Mouse (Mus musculus) gastrocnemius, postnatal 36 days (tissue): ENCODE results near the gene Adat3. TPM values are rescaled to one million over a fixed set of nuclear protein-coding genes. Genes with fewer than 3 reads are reported as not detected.
"Not testable (repeated sequence)": the region's sequence is repeated elsewhere in the genome, so short reads cannot be mapped to it uniquely, and the experiment has no call there.

Experiments
- DNase-seq, 2 experiments: peaks; one replicate each; pipeline ENCODE4 v3.0.0; 2022
- intact Hi-C: fragments of 180-260 bp; cut with DNase I; formaldehyde crosslinking; loops from one replicate; pipeline ENCODE4 v1.15.1; 2025
- microRNA-seq, 2 experiments: library from miRNA; unstranded; fragments of <30 nt; microRNA quantifications; one replicate each; pipeline ENCODE4 v1.2.0; 2021
- total RNA-seq, 2 experiments: library from RNA; stranded (reverse); gene quantifications; 2 replicates each; pipeline ENCODE4 v1.2.3; 2021

Gene Adat3
- total RNA-seq, 2 experiments from 2014 or later: 0.52 to 0.99 TPM

- intact Hi-C loops: no loop called here
- no peak for DNase-seq
Observed at GRCm38 (mm10) chr10:80628925-80629324, 26.2 kb downstream of the Adat3 start.

DNA sequence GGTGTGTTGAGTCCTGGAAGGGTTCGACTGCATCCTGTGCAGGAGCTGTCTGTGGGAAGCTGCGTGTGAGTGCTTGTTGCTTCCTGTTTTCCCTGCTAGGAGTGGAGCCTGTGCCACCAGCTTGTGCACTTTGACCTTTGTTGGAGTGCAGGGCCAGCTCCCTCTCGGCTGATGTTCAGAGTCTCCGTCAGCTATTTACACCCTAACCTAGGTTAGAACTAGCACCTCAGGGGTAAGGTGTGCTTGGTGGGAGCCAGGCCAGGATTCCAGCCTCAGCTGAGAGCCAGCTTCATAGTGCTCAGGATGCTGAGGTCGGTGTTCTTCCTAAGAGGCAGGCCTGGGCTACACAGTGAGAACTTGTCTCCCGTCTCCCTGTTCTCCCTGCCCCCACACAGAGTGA lies 32.7 kb downstream of the Adat3 start:
- intact Hi-C loops: no loop called here

DNA sequence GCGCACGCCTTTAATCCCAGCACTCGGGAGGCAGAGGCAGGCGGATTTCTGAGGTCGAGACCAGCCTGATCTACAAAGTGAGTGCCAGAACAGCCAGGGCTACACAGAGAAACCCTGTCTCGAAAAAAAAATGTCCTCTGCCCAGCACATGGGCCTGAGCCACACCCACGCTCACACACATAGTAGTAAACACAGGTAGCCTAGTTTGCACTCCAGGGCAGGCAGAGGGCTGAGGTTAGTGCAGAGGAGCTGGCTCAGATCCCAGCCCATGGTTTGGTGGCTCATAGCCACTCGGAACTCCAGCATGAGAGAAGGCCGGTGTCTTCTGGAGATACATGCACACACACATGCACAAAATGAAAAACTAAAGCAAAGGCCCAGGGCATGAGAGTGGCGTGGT lies 44.3 kb downstream of the Adat3 start:
- no peak for DNase-seq
- intact Hi-C loops: no loop called here

More for the DNA sequence above, 32.7 kb downstream of the Adat3 start:
- no peak for DNase-seq

DNA sequence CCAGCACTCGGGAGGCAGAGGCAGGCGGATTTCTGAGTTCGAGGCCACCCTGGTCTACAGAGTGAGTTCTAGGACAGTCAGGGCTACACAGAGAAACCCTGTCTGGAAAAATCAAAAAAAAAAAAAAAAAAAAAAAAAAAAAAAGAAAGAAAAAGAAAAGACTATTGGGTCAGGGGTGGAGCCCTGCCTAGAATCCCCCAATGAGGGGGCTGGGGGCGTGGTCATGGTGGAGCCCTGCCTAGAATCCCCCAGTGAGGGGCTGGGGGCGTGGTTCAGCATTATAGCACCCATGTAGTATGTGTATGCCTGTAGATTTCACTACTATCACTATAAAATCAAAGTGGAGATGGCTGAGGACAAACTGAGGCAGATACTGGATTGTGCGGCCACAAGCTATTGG lies 47.2 kb downstream of the Adat3 start:
- DNase-seq, intact Hi-C loops: not testable (repeated sequence)

DNA sequence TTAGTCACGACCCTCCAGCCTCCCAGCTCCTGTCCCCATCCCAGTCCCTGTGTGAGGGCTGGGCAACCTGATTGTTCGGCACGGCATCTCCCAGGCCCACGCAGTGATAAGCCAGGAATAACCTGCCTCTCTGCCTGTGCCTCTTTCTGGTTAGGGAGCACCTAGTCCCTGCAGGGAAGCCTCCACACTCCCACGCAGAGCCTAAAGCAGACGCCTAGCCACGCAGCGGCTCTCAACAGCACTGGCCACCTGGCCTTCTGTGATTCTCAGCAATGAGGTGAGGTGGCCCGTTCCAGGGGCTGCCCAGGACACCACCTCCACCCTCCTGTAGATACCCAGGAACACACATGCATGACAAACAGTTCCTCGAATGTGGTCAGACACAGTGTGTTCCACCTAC lies 47.7 kb downstream of the Adat3 start:
- no peak for DNase-seq
- intact Hi-C loops: no loop called here

- no peak for DNase-seq
- intact Hi-C loops: no loop called here
Observed at GRCm38 (mm10) chr10:80653156-80653720, 50.6 kb downstream of the Adat3 start.

- intact Hi-C loops: loop anchor here (2.0 kb wide), 1 partner anchor 22 kb away; no protein-coding TSS in a partner anchor
- DNase-seq: no peak
Observed at GRCm38 (mm10) chr10:80654866-80655265, 52.2 kb downstream of the Adat3 start.

DNA sequence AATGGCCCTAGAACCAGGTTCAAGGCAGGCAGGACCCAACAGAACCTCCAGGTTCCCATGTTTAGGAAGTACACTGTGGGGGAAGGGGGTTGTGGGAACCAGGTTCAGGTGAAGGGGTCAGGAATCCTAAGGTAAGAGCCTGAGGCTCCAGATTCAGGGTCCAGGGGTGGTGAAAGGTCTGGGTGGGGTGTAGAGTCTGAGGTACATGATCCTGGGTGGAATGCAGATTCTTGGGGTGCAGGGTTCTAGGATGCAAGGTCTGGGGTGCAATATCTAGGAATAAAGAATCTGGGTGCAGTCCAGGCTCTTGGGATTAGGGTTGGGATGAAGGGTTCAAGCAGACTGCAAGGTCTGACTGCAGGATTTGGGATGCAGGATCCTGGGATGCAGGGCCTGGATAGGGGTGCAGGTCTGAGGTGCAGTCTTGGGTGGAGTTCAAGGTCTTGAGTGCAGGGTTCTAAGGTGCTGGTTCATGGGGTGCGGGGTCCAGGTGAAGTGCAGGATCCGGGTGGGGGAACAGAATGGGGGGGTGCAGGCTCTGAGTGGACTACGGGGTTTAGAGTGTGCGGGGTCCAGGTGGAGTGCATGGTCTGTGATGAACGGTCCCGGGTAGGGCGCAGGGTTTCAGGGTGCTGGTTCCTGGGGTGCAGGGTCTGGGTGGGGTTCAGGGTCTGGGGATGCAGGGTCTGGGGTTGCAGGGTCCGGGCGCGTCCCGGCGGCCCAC lies 52.9 kb downstream of the Adat3 start:
- intact Hi-C loops: loop anchor here (2.0 kb wide), 1 partner anchor 23 kb away; no protein-coding TSS in a partner anchor
- no peak for DNase-seq

DNA sequence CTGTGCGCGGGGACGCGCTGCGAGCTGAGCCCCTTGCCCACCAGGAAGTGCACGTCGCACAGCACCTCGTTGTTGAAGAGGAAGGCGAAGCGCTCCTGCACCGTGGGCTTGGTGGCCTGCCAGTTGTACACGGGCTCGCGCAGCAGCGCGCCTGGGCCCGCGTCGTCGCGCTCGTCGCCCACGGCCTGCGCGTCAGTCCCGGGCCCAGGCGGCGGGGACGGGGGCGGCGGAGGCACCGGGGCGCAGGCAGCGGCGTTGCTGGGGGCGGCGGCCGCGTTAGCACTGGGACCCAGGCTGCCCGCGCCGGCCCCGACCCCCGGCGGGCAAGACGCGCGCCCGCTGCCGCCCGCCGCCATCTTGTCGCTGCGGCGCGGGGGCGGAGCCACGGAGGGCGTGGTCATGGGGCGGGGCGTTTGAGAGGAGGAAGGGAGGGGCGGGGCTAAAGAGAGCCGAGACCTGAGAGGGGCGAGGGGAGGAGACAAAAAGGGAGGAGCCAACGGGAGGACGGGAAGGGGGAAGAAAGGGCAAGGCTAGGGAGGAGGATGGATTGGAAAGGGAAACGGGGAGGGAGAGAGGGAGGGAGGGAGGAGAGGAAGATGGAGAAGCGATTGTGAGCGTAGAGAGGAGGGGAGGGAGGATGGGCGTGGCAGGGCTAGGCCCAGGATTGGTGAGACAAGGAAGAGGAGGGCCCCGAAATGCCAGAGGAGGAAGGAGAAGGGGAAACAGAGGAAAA lies 53.6 kb downstream of the Adat3 start:
- intact Hi-C loops: no loop called here
- DNase-seq: peak; percentile 88 to 97

DNA sequence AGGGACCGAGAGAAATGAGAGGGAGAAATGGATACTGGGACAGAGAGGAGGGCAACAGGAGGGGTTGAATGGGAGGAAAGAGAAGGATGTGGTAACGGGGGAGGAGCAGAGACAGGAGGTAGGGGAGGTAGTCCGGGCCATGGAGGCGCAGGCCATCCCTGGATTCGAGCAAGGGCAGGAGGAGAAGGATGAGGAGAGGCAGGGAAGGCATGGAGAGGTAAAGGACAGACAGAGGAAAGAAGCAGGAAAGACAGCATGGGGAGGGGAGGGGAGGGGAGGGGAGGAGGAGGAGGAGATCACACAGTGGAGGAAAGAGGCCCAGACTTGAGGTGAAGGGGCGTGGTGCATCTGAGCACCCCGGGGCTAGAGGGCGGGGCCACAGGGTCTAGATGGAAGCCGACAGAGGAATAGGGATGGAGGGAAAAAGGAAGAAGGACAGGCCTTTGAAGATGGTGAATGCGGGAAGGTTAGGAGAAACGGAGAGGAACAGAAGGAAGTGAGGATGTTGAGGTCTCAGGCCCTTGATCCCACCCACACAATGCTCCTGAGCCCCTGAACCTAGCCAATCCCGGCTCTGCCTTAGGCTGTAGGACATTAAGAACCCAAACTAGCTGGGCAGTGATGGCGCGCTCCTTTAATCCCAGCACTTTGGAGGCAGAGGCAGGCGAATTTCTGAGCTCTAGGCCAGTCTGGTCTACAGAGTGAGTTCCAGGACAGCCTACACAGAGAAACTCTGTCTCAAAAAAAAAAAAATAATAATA lies 54.4 kb downstream of the Adat3 start, which contains the start of gene Btbd2:
Gene Btbd2, minus strand, starts transcription at position 209 of the 761 bp plus-strand sequence.
- DNase-seq: no peak
- intact Hi-C loops: no loop called here

Small RNA genes lying within 50 kb of the gene (microRNA-seq; reads per million reads assigned to microRNA genes)
- gene Mir6912: 0.74 to 1.1 reads per million in 2 experiments

Other genes with a start within 250 kb of the Adat3 start
- gene Plk5, start 246.4 kb upstream of the Adat3 start, total RNA-seq: under 1 TPM; 0.15 to 0.20 TPM
- gene Mex3d, start 215.2 kb upstream of the Adat3 start, total RNA-seq: 1 to 10 TPM; 3.4 to 4.5 TPM
- gene Mbd3, start 203.3 kb upstream of the Adat3 start, total RNA-seq: 10 to 100 TPM; 95.1 to 99.9 TPM
- 100 to 1,000 TPM; 825 to 866 TPM for gene Uqcr11, start 196.1 kb upstream of the Adat3 start, total RNA-seq
- gene Tcf3, start 169.2 kb upstream of the Adat3 start, total RNA-seq: 10 to 100 TPM; 11.0 to 12.0 TPM
- gene Onecut3, start 108.0 kb upstream of the Adat3 start, total RNA-seq: not detected
- gene Atp8b3, start 63.8 kb upstream of the Adat3 start, total RNA-seq: not detected
- gene Rexo1, start 41.3 kb upstream of the Adat3 start, total RNA-seq: 1 to 10 TPM; 8.8 to 9.7 TPM
- 1 to 10 TPM; 1.5 TPM for gene Klf16, start 25.6 kb upstream of the Adat3 start, total RNA-seq
- gene Abhd17a, start 12.5 kb upstream of the Adat3 start, total RNA-seq: 10 to 100 TPM; 52.5 to 62.7 TPM
- 10 to 100 TPM; 14.5 to 14.8 TPM for gene Scamp4, start within 50 bp of the Adat3 start, total RNA-seq
- under 1 TPM; 0.25 to 0.26 TPM for gene Gm49322, start 3.1 kb downstream of the Adat3 start, total RNA-seq
- 10 to 100 TPM; 84.0 to 90.0 TPM for gene Csnk1g2, start 20.0 kb downstream of the Adat3 start, total RNA-seq
- gene Btbd2, start 54.2 kb downstream of the Adat3 start, total RNA-seq: 10 to 100 TPM; 32.1 to 33.5 TPM
- 100 to 1,000 TPM; 216 to 227 TPM for gene Mknk2, start 75.2 kb downstream of the Adat3 start, total RNA-seq
- 1 to 10 TPM; 3.4 to 3.6 TPM for gene Mob3a, start 99.1 kb downstream of the Adat3 start, total RNA-seq
- 1 to 10 TPM; 1.2 to 2.7 TPM for gene Izumo4, start 99.3 kb downstream of the Adat3 start, total RNA-seq
- gene Ap3d1, start 139.4 kb downstream of the Adat3 start, total RNA-seq: 10 to 100 TPM; 23.8 to 25.6 TPM
- gene Dot1l, start 152.3 kb downstream of the Adat3 start, total RNA-seq: 10 to 100 TPM; 19.2 to 24.8 TPM
- 10 to 100 TPM; 23.1 to 29.4 TPM for gene Sf3a2, start 195.3 kb downstream of the Adat3 start, total RNA-seq
- gene Plekhj1, start 195.7 kb downstream of the Adat3 start, total RNA-seq: 10 to 100 TPM; 21.6 to 22.5 TPM
- gene Amh, start 202.4 kb downstream of the Adat3 start, total RNA-seq: under 1 TPM; 0.25 to 0.41 TPM
- 100 to 1,000 TPM; 387 to 405 TPM for gene Jsrp1, start 210.6 kb downstream of the Adat3 start, total RNA-seq
- gene Oaz1, start 223.8 kb downstream of the Adat3 start, total RNA-seq: 100 to 1,000 TPM; 611 to 682 TPM
- 10 to 100 TPM in 1 of 2 experiments, 1 to 10 TPM in 1; 8.4 to 10.3 TPM for gene Lingo3, start 241.2 kb downstream of the Adat3 start, total RNA-seq